Mouse (Mus musculus): ENCODE data around the gene Wfdc8. TPM values are rescaled to one million over a fixed set of nuclear protein-coding genes. Genes with fewer than 3 reads are reported as not detected.
A peak's percentile ranks its signal among the peaks of the same experiment; 100 is the strongest.

Gene Wfdc8
- total RNA-seq, 4 experiments from 2014 or later = not detected

- DNase-seq (ENCODE audit: low spot score in 2 of 2) = peak in 1 of 2 experiments; percentile 7
These were observed 49.9 kb downstream of the Wfdc8 start for GRCm38 (mm10) chr2:164563339-164564038.

DNA sequence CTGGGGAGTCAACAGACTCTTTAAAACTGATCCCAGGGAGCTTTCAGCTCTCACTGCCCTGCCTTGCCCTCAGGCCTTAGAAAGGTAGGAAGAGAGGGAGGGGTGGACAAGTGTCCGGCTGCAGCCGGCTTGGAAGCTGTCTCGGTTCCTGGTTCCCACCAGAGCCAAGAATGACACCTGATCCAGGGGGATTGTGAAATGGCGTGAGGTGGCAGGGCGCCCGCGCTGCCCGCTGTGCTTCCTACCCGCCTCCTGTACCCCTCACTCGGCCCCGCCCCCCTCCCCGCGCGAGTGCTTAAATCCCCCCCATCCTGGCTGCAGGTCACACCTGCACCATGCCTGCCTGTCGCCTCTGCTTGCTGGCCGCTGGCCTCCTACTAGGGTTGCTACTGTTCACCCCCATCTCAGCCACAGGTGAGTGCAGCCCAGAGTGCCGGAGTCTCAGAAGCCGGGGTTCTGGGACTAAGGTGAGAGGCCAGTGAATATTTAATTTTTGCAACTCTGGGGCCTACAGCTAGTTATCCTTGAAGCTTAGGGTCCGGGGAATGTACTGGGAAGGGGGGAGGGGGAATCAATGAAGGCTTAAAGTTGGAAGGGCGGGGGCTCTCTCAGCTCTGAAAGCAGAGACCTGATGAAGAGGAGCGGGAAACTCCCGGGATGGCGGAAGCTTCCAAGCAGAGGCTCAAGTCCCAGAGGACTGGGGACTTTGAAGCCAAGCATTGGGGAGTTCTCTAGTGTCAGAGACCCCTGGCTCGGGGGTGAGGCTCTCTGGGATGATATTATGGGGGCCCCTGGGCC, 50.8 kb downstream of the Wfdc8 start, which contains the start of gene Wfdc2:
Gene Wfdc2 (plus strand): TSS at position 23 of the 798 bp plus-strand sequence.
- no peak for DNase-seq (ENCODE audit: low spot score in 2 of 2)

GRCm38 (mm10) chr2:164560106-164560505, 53.3 kb downstream of the Wfdc8 start:
- no peak for DNase-seq (ENCODE audit: low spot score in 2 of 2)

GRCm38 (mm10) chr2:164558991-164559645, 54.3 kb downstream of the Wfdc8 start:
- no peak for DNase-seq (ENCODE audit: low spot score in 2 of 2)

DNA sequence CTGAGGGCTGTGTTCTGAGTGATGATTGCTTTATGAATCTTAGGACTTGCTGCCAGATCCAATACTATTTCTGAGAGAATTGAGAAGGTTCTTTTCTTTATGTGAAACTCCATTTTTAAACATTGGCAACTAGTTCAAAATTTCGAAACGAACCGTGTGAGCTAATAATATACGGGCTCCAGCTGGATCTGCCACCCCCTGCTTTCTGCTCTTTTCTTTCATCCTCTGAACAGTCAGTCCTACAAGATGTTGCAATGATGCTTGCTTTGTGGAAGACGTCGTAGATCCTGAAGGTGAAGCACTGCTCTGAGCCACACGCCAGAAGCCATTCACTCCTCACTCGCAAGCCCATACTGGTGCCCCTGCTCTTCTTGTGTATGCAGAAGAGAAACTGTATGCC, 55.0 kb downstream of the Wfdc8 start:
- DNase-seq (ENCODE audit: low spot score in 2 of 2) = peak in 1 of 2 experiments; percentile 58

GRCm38 (mm10) chr2:164551502-164551901, 61.9 kb downstream of the Wfdc8 start:
- no peak for DNase-seq (ENCODE audit: low spot score in 2 of 2)

DNA sequence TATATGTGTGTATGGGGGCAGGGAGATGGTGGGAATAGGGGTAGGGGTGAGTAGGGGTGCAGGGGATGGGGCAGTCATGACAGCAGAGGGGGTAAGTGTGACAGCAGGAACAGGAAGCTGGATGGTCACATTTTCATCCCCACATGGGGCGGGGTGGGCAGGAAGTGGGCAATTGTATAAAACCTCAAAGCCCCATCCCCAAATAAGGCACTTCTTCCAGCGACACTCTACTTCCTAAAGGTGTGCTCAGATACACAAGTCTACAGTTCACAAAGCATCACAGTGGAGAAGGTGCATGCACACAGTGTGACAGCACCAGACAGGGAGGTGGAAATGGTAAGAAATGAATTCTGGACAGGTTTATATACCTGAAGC, 62.5 kb downstream of the Wfdc8 start:
- no peak for DNase-seq (ENCODE audit: low spot score in 2 of 2)

DNA sequence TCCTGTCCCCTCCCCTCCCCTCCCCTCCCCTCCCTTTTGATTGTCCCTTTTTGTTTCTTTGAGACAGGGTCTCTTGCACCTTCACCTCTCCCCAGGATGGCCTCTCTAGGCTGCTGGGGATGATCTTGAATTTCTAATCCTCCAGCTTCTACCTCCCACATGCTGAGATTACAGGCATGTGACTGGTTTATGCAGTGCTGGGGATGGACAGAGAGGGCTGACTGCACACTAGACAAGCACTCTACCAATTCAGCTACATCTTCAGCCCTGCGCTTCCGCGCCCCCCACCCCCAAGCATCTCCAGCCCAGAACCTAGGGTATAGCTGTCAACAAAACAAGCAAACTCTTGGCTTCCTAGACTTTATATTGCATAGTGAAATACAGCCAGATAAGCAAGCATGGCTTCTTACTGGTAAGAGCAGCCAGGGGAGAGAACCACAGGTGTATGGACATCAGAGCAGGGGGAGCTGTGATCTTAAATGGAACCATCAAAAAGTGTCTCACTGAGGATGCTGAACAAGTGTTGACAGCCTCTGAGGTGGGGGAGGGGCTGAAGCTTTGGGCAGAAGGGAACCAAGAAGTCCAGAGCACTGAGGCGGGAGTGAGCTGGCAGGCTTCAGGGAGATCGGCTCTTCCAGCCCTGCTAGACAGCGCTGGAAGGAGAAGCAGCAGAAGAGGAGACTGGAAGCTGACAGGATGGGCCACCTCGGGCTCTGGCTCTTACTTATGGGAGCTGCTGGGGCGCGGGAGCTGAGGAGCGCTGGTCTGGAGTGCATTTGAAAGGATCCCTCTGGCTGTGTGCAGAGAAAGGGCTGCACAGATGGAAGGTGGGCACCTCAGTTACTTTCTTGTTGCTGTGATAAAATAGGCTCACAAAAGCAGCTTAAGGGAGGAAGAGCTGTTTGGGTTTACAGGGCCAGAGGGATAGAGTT, 63.2 kb downstream of the Wfdc8 start:
- peak in 1 of 2 experiments; percentile 48 for DNase-seq (ENCODE audit: low spot score in 2 of 2)

DNA sequence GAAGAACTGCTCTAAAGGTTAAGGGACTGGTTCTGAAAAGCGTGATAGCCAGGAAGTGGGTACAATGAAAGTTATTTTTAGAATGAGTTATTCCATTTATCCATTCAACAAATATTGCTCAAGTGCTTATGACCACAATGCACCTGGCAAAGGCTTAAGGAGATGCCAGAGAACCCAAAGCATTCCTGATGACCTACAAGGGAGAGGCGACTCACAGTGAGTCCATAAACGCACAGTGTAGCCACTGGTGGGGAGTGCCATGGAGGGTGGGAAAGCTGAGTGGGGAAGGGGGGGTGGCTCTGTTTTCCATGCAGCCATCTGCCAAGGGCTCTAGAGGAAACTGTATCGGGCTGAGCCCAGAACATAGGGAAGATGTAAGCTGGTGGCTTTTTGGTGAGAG, 64.1 kb downstream of the Wfdc8 start:
- DNase-seq (ENCODE audit: low spot score in 2 of 2) = no peak

Other genes with a start within 250 kb of the Wfdc8 start
- gene Slpi, start 224.5 kb downstream of the Wfdc8 start, total RNA-seq (2022) = 1 to 10 TPM in 2 of 4 experiments, under 1 TPM in 1, not detected in 1; 0.62 to 1.8 (median 1.3) TPM
- under 1 TPM; 0.17 to 0.77 (median 0.31) TPM for gene Rbpjl, start 210.5 kb downstream of the Wfdc8 start, total RNA-seq (2022)
- gene Matn4, start 208.5 kb downstream of the Wfdc8 start, total RNA-seq (2022) = 10 to 100 TPM in 3 of 4 experiments, 1 to 10 TPM in 1; 9.9 to 12.0 (median 10.6) TPM
- 100 to 1,000 TPM in 1 of 4 experiments, 10 to 100 TPM in 3; 81.2 to 117 (median 89.0) TPM for gene Sdc4, start 169.7 kb downstream of the Wfdc8 start, total RNA-seq (2022)
- 10 to 100 TPM; 39.4 to 46.1 (median 40.6) TPM for gene Sys1, start 156.7 kb downstream of the Wfdc8 start, total RNA-seq (2022)
- 10 to 100 TPM in 1 of 4 experiments, 1 to 10 TPM in 3; 4.4 to 15.6 (median 6.3) TPM for gene Gm20458, start 152.7 kb downstream of the Wfdc8 start, total RNA-seq (2022)
- not detected for gene Trp53tg5, start 139.9 kb downstream of the Wfdc8 start, total RNA-seq (2022)
- gene Dbndd2, start 127.5 kb downstream of the Wfdc8 start, total RNA-seq (2022) = 100 to 1,000 TPM; 140 to 155 (median 147) TPM
- gene Pigt, start 116.1 kb downstream of the Wfdc8 start, total RNA-seq (2022) = 10 to 100 TPM; 84.0 to 97.2 (median 89.5) TPM
- gene Wfdc2, start 51.2 kb downstream of the Wfdc8 start, total RNA-seq (2022) = 1 to 10 TPM in 2 of 4 experiments, under 1 TPM in 2; 0.98 to 1.5 (median 1.1) TPM
- gene Spint3, start 40.2 kb downstream of the Wfdc8 start, total RNA-seq (2022) = not detected
- not detected for gene Wfdc6a, start 28.2 kb downstream of the Wfdc8 start, total RNA-seq (2022)
- not detected for gene Eppin, start 20.0 kb downstream of the Wfdc8 start, total RNA-seq (2022)
- gene Wfdc6b, start 104 bp downstream of the Wfdc8 start, total RNA-seq (2022) = not detected
- gene Wfdc16, start 25.2 kb upstream of the Wfdc8 start, total RNA-seq (2022) = not detected
- not detected for gene Wfdc10, start 42.4 kb upstream of the Wfdc8 start, total RNA-seq (2022)
- not detected for gene Wfdc9, start 43.0 kb upstream of the Wfdc8 start, total RNA-seq (2022)
- not detected for gene Wfdc11, start 60.5 kb upstream of the Wfdc8 start, total RNA-seq (2022)
- gene Wfdc13, start 71.5 kb upstream of the Wfdc8 start, total RNA-seq (2022) = not detected
- not detected for gene Spint4, start 84.9 kb upstream of the Wfdc8 start, total RNA-seq (2022)
- not detected for gene Spint5, start 101.7 kb upstream of the Wfdc8 start, total RNA-seq (2022)
- gene Wfdc3, start 132.3 kb upstream of the Wfdc8 start, total RNA-seq (2022) = 1 to 10 TPM; 1.3 to 3.9 (median 2.1) TPM
- 10 to 100 TPM; 32.2 to 38.7 (median 35.5) TPM for gene Dnttip1, start 132.4 kb upstream of the Wfdc8 start, total RNA-seq (2022)
- under 1 TPM in 2 of 4 experiments, not detected in 2; 0.50 to 0.53 TPM for gene Ube2c, start 156.3 kb upstream of the Wfdc8 start, total RNA-seq (2022)
- 1 to 10 TPM in 3 of 4 experiments, not detected in 1; 1.7 to 5.6 (median 4.5) TPM for gene Tnnc2, start 166.3 kb upstream of the Wfdc8 start, total RNA-seq (2022)
- 10 to 100 TPM; 46.4 to 53.8 (median 51.0) TPM for gene Snx21, start 172.2 kb upstream of the Wfdc8 start, total RNA-seq (2022)
- gene Acot8, start 191.3 kb upstream of the Wfdc8 start, total RNA-seq (2022) = 10 to 100 TPM; 22.0 to 27.6 (median 26.4) TPM
- 1 to 10 TPM; 7.1 to 10.0 (median 8.7) TPM for gene Zswim3, start 191.5 kb upstream of the Wfdc8 start, total RNA-seq (2022)
- 10 to 100 TPM; 20.3 to 25.7 (median 23.9) TPM for gene Zswim1, start 209.1 kb upstream of the Wfdc8 start, total RNA-seq (2022)
- 1 to 10 TPM in 2 of 4 experiments, not detected in 2; 1.0 to 1.4 TPM for gene Spata25, start 214.9 kb upstream of the Wfdc8 start, total RNA-seq (2022)
- gene Ctsa, start 219.2 kb upstream of the Wfdc8 start, total RNA-seq (2022) = 100 to 1,000 TPM; 112 to 182 (median 135) TPM
- 1 to 10 TPM; 4.5 to 7.1 (median 5.5) TPM for gene Neurl2, start 219.8 kb upstream of the Wfdc8 start, total RNA-seq (2022)
- gene Pltp, start 244.1 kb upstream of the Wfdc8 start, total RNA-seq (2022) = 100 to 1,000 TPM; 103 to 113 (median 109) TPM

Data from left cerebral cortex, adult 8-10 months (tissue).